Mouse (Mus musculus) olfactory bulb, adult 2 months (tissue): ENCODE data around the gene Afp.

Experiments
- CTCF ChIP-seq: fragments of 200-500 bp; IDR thresholded peaks from 2 replicates; pipeline ENCODE4 v1.5.1; 2012; ENCODE audit warnings: low read depth, mild to moderate bottlenecking, low read length, moderate library complexity; ENCODE audit not compliant: insufficient read depth
- POLR2A ChIP-seq: fragments of 200-500 bp; IDR thresholded peaks from 2 replicates; pipeline ENCODE4 v1.6.1; 2012; ENCODE audit warnings: mild to moderate bottlenecking, low read depth, low read length, moderate library complexity; ENCODE audit not compliant: insufficient read depth

DNA sequence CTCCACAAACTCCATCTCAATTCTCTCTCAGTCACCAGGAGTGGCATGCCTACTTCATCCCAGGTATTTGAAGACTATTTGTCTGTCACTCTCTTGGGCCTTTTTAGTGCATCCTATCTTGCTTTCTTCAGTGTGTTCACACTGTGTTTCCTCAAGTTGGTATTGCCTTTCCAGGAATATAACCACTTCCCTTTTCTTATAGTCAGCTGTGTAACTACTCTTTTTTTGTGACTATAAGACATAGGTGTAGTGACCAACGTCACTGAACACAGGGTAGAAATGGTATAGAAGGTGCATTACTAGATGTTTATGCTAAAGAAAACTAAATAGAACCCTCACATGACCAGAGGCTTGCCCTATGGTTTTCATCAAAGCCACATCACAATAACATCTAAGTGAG is 11.7 kb upstream of the Afp start:
- TF ChIP-seq CTCF (no peak), POLR2A (no peak)
